In the genomic region with DNA sequence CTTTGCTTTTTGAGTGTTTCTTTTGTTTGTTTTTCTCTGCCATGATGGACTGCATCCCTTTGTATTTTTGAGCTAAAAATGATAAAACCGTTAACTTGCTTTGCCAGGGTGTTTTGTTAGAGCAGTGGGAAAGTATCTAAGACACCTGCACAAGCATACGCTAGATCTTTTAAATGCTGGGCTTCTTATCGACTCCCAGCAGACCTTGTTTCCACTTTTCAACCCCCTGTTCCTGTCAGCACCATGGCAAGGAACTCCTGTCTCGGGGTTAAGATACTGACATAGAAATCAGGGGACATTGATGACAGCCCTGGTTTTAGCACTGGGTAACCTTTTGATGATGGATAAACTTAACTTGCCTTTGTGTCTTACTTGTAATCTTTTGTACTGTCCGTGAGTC, we compare ENCODE assay signal across 26 mouse cellular contexts.
DNase-seq lines count a peak whose midpoint lies in the region; ATAC-seq and TF ChIP-seq lines count a peak whose summit lies in the region.
"Had no signal": no experiment of that assay in that cellular context is flagged by ENCODE, and none has a peak within 500 bp of the region (broad histone marks: within the 10 kb centered on the region; RNA-seq: fewer than 3 reads in every experiment).

No protein-coding gene starts in this region.

- ATAC-seq in heart, embryonic 12.5 days (ENCODE audit: insufficient number of reproducible peaks, low FRiP score), result no peak
- peak; percentile 37; the same call in 1 of the 2 replicates for ATAC-seq in common myeloid progenitor, adult 5-6 weeks (replicated peaks; ENCODE audit: low read depth, poor library complexity, severe bottlenecking)
- ATAC-seq in liver, embryonic 16.5 days (ENCODE audit: low read depth), result peak; percentile 60
- ATAC-seq in intestine, embryonic 15.5 days, result no peak
- ATAC-seq: intestine, postnatal 0 days had no signal

- no peak for TF ChIP-seq CTCF in heart, adult 2 months (IDR thresholded peaks at IDR 0.05)
- TF ChIP-seq CTCF in MEL (IDR thresholded peaks at IDR 0.05 in 2 of 3, conservative IDR thresholded peaks at IDR 0.05 in 1 of 3; ENCODE audit: control insufficient read depth in 1 of 3, insufficient read depth in 1 of 3, low read depth in 2 of 3, low read length in 3 of 3, poor library complexity in 1 of 3, severe bottlenecking in 1 of 3), result no peak

- H3K9me3 ChIP-seq in heart, embryonic 12.5 days (replicated peaks), result no peaks in the 10 kb centered on the region
- H3K9me3 ChIP-seq in MEL (replicated peaks; ENCODE audit: insufficient read depth, low read length), result no peaks in the 10 kb centered on the region
- no peaks in the 10 kb centered on the region for H3K9me3 ChIP-seq in liver, embryonic 16.5 days (replicated peaks; ENCODE audit: control insufficient read depth, low read length)
- H3K9me3 ChIP-seq in intestine, embryonic 15.5 days, result no peaks in the 10 kb centered on the region
- H3K9me3 ChIP-seq: embryonic facial prominence, embryonic 10.5 days; embryonic facial prominence, embryonic 15.5 days; forebrain, embryonic 13.5 days; G1E; hindbrain, embryonic 13.5 days; midbrain, embryonic 13.5 days; neural tube, embryonic 13.5 days had no signal

- no peak overlapping the region for H3K9ac ChIP-seq in heart, embryonic 12.5 days
- H3K9ac ChIP-seq in heart, adult 2 months (ENCODE audit: low read depth, low read length), result no peak overlapping the region
- H3K9ac ChIP-seq in MEL (ENCODE audit: control insufficient read depth, low read depth, low read length, poor library complexity, severe bottlenecking), result no peak overlapping the region
- no peak overlapping the region for H3K9ac ChIP-seq in liver, embryonic 16.5 days (ENCODE audit: low read depth, low read length)
- no peak overlapping the region for H3K9ac ChIP-seq in intestine, embryonic 15.5 days
- H3K9ac ChIP-seq: embryonic facial prominence, embryonic 15.5 days; forebrain, embryonic 13.5 days; hindbrain, embryonic 13.5 days; lung, embryonic 14.5 days; midbrain, embryonic 13.5 days; neural tube, embryonic 13.5 days had no signal

- intact Hi-C loops in heart, adult 2 months (cut with DNase I), result no loop called here

- WGBS in heart, embryonic 12.5 days, result 22% methylated on average over 5 of the region's 5 CpGs
- WGBS in heart, adult 2 months, result 51% methylated on average over 5 of the region's 5 CpGs
- WGBS in liver, embryonic 16.5 days (ENCODE audit: insufficient replicate concordance), result 21% methylated on average over 5 of the region's 5 CpGs
- 81% methylated on average over 5 of the region's 5 CpGs for WGBS in intestine, embryonic 15.5 days

- no peak for DNase-seq in heart, adult 2 months
- DNase-seq in MEL (ENCODE audit: low read depth, low spot score), result peak; percentile 87
- DNase-seq in yolk sac, embryonic 10.5 days (ENCODE audit: low spot score), result no peak
- no peak for DNase-seq in left cerebral cortex, adult 8-10 months (ENCODE audit: low spot score in 2 of 2)
- DNase-seq: adrenal gland, postnatal 25 days; cerebellum, adult 2 months; cerebellum, postnatal 14 days; heart, postnatal 4 days; kidney, adult 9 months; left cerebral cortex, postnatal 4 days; lung, postnatal 14 days; retina, postnatal 1 day; right cerebral cortex, postnatal 14 days had no signal

- H3K36me3 ChIP-seq in heart, embryonic 12.5 days, result no peaks in the 10 kb centered on the region
- H3K36me3 ChIP-seq in heart, adult 2 months (ENCODE audit: control insufficient read depth, insufficient read depth, low read length), result peaks cover 14% of the 10 kb centered on the region
- H3K36me3 ChIP-seq in MEL (ENCODE audit: control insufficient read depth in 1 of 2, insufficient read depth in 2 of 2, low read length in 2 of 2), result peaks cover 0 to 34% of the 10 kb centered on the region in 2 experiments; a peak in 2 of 4 replicates
- H3K36me3 ChIP-seq in liver, embryonic 16.5 days (ENCODE audit: control insufficient read depth, insufficient read depth), result no peaks in the 10 kb centered on the region
- no peaks in the 10 kb centered on the region for H3K36me3 ChIP-seq in intestine, embryonic 15.5 days
- H3K36me3 ChIP-seq: embryonic facial prominence, embryonic 10.5 days; embryonic facial prominence, embryonic 15.5 days; hindbrain, embryonic 13.5 days; midbrain, embryonic 13.5 days; neural tube, embryonic 13.5 days had no signal

- H3K4me1 ChIP-seq in heart, embryonic 12.5 days (replicated peaks), result peaks cover 31% of the 10 kb centered on the region
- H3K4me1 ChIP-seq in heart, adult 2 months (ENCODE audit: control insufficient read depth, insufficient read depth, low read length), result peaks cover 16% of the 10 kb centered on the region
- H3K4me1 ChIP-seq in MEL (ENCODE audit: control insufficient read depth in 1 of 2, insufficient read depth in 2 of 2, low read length in 2 of 2), result peaks cover 15 to 23% of the 10 kb centered on the region in 2 experiments
- H3K4me1 ChIP-seq in liver, embryonic 16.5 days (ENCODE audit: control insufficient read depth, low read depth, low read length), result peaks cover 14% of the 10 kb centered on the region
- H3K4me1 ChIP-seq in intestine, embryonic 15.5 days (replicated peaks), result 0 out of 2 replicates have a peak, but pooled peaks cover 6% of the 10 kb centered on the region
- H3K4me1 ChIP-seq: embryonic facial prominence, embryonic 15.5 days had no signal

- no peak overlapping the region for H3K4me2 ChIP-seq in heart, embryonic 12.5 days
- no peak overlapping the region for H3K4me2 ChIP-seq in liver, embryonic 16.5 days (ENCODE audit: low read depth, low read length)
- H3K4me2 ChIP-seq in intestine, embryonic 15.5 days (replicated peaks), result no peak overlapping the region
- H3K4me2 ChIP-seq: embryonic facial prominence, embryonic 15.5 days; forebrain, embryonic 13.5 days; hindbrain, embryonic 13.5 days; lung, embryonic 14.5 days; midbrain, embryonic 13.5 days; neural tube, embryonic 13.5 days had no signal

- no peak for TF ChIP-seq POLR2A in heart, adult 2 months (IDR thresholded peaks at IDR 0.05; ENCODE audit: insufficient read depth, low read depth, low read length)
- TF ChIP-seq POLR2A in MEL (IDR thresholded peaks at IDR 0.05; ENCODE audit: control insufficient read depth in 1 of 2, insufficient read depth in 1 of 2, low read depth in 1 of 2, low read length in 2 of 2, poor library complexity in 1 of 2), result no peak

- H3K27me3 ChIP-seq in heart, embryonic 12.5 days (replicated peaks), result no peaks in the 10 kb centered on the region
- H3K27me3 ChIP-seq in heart, adult 2 months (ENCODE audit: control insufficient read depth, insufficient read depth, low read length), result no peaks in the 10 kb centered on the region
- H3K27me3 ChIP-seq in MEL (ENCODE audit: control insufficient read depth in 1 of 2, insufficient read depth in 2 of 2, low read length in 2 of 2), result no peaks in the 10 kb centered on the region
- no peaks in the 10 kb centered on the region for H3K27me3 ChIP-seq in liver, embryonic 16.5 days (ENCODE audit: control insufficient read depth, insufficient read depth, low read depth, low read length)
- H3K27me3 ChIP-seq in intestine, embryonic 15.5 days (replicated peaks), result no peaks in the 10 kb centered on the region
- H3K27me3 ChIP-seq: embryonic facial prominence, embryonic 15.5 days; forebrain, embryonic 13.5 days; hindbrain, embryonic 13.5 days; midbrain, embryonic 13.5 days; neural tube, embryonic 13.5 days had no signal

- no peak overlapping the region for H3K4me3 ChIP-seq in heart, embryonic 12.5 days
- no peak overlapping the region for H3K4me3 ChIP-seq in heart, adult 2 months
- H3K4me3 ChIP-seq in MEL (ENCODE audit: control insufficient read depth in 1 of 2, insufficient read depth in 1 of 2, low read depth in 2 of 2, low read length in 2 of 2), result peak overlapping the region; percentile 5 to 8; a peak in 1 of 4 replicates
- H3K4me3 ChIP-seq in liver, embryonic 16.5 days (ENCODE audit: low read depth, low read length), result no peak overlapping the region
- no peak overlapping the region for H3K4me3 ChIP-seq in intestine, embryonic 15.5 days (replicated peaks)
- H3K4me3 ChIP-seq: embryonic facial prominence, embryonic 10.5 days; embryonic facial prominence, embryonic 15.5 days; forebrain, embryonic 13.5 days; hindbrain, embryonic 13.5 days; midbrain, embryonic 13.5 days; neural tube, embryonic 13.5 days had no signal

- H3K79me2 ChIP-seq in heart, adult 2 months (replicated peaks; ENCODE audit: control insufficient read depth, insufficient read depth, low read length), result peaks cover 3% of the 10 kb centered on the region
- no peaks in the 10 kb centered on the region for H3K79me2 ChIP-seq in MEL (ENCODE audit: control insufficient read depth, insufficient read depth, low read length, poor library complexity)

- no peak for TF ChIP-seq RAD21 in MEL (IDR thresholded peaks at IDR 0.05; ENCODE audit: low read depth, low read length)

- TF ChIP-seq EP300 in heart, adult 2 months (IDR thresholded peaks at IDR 0.05; ENCODE audit: insufficient read depth, low read depth, low read length), result no peak
- TF ChIP-seq EP300 in MEL (IDR thresholded peaks at IDR 0.05; ENCODE audit: low read depth in 1 of 2, low read length in 2 of 2), result peak; percentile 95 to 97

- H3K27ac ChIP-seq in heart, embryonic 12.5 days (ENCODE audit: poor library complexity, severe bottlenecking), result peak overlapping the region; percentile 11; the same call in 1 of the 2 replicates
- H3K27ac ChIP-seq in heart, adult 2 months, result no peak overlapping the region
- H3K27ac ChIP-seq in MEL (ENCODE audit: control insufficient read depth, low read depth, low read length), result peak overlapping the region; percentile 63
- H3K27ac ChIP-seq in liver, embryonic 16.5 days (ENCODE audit: low read length), result no peak overlapping the region
- H3K27ac ChIP-seq in intestine, embryonic 15.5 days, result no peak overlapping the region
- H3K27ac ChIP-seq: embryonic facial prominence, embryonic 10.5 days; embryonic facial prominence, embryonic 15.5 days; midbrain, embryonic 13.5 days had no signal

TF ChIP-seq in MEL, 35 proteins besides CTCF, POLR2A, EP300 and RAD21 (continues in another document):
- TF ChIP-seq CHD1 (IDR thresholded peaks at IDR 0.05; ENCODE audit: low read depth, low read length) (no peak), MYB (IDR thresholded peaks at IDR 0.05; ENCODE audit: low read depth, low read length) (peak; percentile 71), TAL1 (IDR thresholded peaks at IDR 0.05; ENCODE audit: low read length) (peak; percentile 97), MXI1 (IDR thresholded peaks at IDR 0.05; ENCODE audit: low read depth, low read length) (peak; percentile 71), NRF1 (IDR thresholded peaks at IDR 0.05; ENCODE audit: insufficient read depth, low read depth, low read length, poor library complexity, severe bottlenecking) (no peak), MYC (IDR thresholded peaks at IDR 0.05; ENCODE audit: low read depth, low read length) (0 out of 2 replicates have a peak, but pooled peaks have one; percentile 13), BHLHE40 (IDR thresholded peaks at IDR 0.05; ENCODE audit: borderline replicate concordance, low read depth, low read length) (peak; percentile 64; the same call in 1 of the 2 replicates), ZNF384 (IDR thresholded peaks at IDR 0.05; ENCODE audit: low read depth, low read length) (peak; percentile 40; the same call in 1 of the 2 replicates), TBP (IDR thresholded peaks at IDR 0.05; ENCODE audit: low read depth, low read length) (0 out of 2 replicates have a peak, but pooled peaks have one; percentile 48), RCOR1 (IDR thresholded peaks at IDR 0.05; ENCODE audit: low read depth, low read length) (peak; percentile 95)

Comparison
In these comparisons a context has a peak if more than half of its experiments do, and no peak if none do; other contexts are left out.
1. H3K27ac ChIP-seq: peak in heart, embryonic 12.5 days (single experiment) and MEL (single experiment); none in heart, adult 2 months (single experiment), liver, embryonic 16.5 days (single experiment) and intestine, embryonic 15.5 days (single experiment).
2. ATAC-seq: peak in common myeloid progenitor, adult 5-6 weeks (single experiment) and liver, embryonic 16.5 days (single experiment); none in heart, embryonic 12.5 days (single experiment) and intestine, embryonic 15.5 days (single experiment).
3. H3K4me3 ChIP-seq: peak in MEL (2 of 2); none in heart, embryonic 12.5 days (single experiment), heart, adult 2 months (single experiment), liver, embryonic 16.5 days (single experiment) and intestine, embryonic 15.5 days (single experiment).